ENCODE assay signal across 9 mouse cellular contexts in the genomic region with DNA sequence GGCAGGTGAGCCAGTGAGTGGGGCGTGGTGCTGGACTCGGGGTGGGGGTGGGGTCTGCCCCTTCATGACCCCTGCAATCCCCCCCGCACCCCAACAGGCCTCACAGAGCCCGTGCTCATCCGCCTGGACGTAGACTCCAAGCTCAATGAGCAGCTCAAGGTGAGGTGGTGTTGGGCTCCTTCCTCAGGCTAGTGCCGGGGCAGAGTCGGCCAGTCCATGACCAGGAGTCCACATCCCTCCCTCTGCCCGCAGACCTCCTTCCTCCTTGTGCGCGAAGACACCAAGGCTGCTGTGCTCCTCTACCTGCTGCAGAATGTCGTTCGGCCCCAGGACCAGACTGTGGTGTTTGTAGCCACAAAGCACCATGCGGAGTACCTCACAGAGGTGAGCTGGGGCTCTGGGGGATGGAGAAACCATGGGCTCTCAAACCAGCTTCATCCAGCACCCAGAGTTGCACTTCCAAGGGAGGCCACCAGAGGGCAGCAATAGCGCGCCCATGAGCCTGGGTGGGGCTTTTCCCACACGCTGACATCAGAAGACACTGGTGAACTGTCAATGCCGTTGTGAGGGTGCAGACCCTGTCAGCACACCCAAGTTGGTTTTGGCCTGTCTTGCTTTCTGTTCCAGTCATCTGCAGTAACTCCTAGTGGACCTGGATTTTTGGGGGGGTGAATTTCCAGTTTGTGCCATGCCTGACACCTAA. TPM values are rescaled to one million over a fixed set of nuclear protein-coding genes. Genes with fewer than 3 reads are reported as not detected.
A peak's percentile ranks its signal among the peaks of the same experiment; 100 is the strongest.
DNase-seq lines count a peak whose midpoint lies in the region; ATAC-seq and TF ChIP-seq lines count a peak whose summit lies in the region.
"Had no signal": no experiment of that assay in that cellular context is flagged by ENCODE, and none has a peak within 500 bp of the region (broad histone marks: within the 10 kb centered on the region; RNA-seq: fewer than 3 reads in every experiment).

No protein-coding gene starts in this region.

- H3K9me3 ChIP-seq in forebrain, embryonic 16.5 days (ENCODE audit: control insufficient read depth, low read length): peaks cover 2% of the 10 kb centered on the region; the same call in 1 of the 2 replicates
- no peaks in the 10 kb centered on the region for H3K9me3 ChIP-seq in hindbrain, postnatal 0 days (ENCODE audit: low read length)
- H3K9me3 ChIP-seq in midbrain, embryonic 11.5 days (ENCODE audit: control insufficient read depth, low read length): peaks cover 3% of the 10 kb centered on the region; the same call in 1 of the 2 replicates
- H3K9me3 ChIP-seq: limb, embryonic 15.5 days had no signal

- DNase-seq in adrenal gland, adult (ENCODE audit: inconsistent age in 2 of 2, low spot score in 1 of 2): peak; percentile 83 to 96
- DNase-seq in adrenal gland, adult 8-10 months: no peak
- DNase-seq in c-Kit-positive CD71-positive TER-119-positive erythroid progenitor cells, embryonic 14.5 days (ENCODE audit: low spot score): peak; percentile 78
- DNase-seq in hindbrain, postnatal 0 days (ENCODE audit: low spot score): peak; percentile 85
- DNase-seq in left cerebral cortex, postnatal 25 days (ENCODE audit: low spot score in 2 of 2): peak; percentile 87 to 91
- DNase-seq in midbrain, embryonic 11.5 days (ENCODE audit: low spot score, missing footprints): peak; percentile 99
- peak; percentile 86 for DNase-seq in right cerebral cortex, postnatal 25 days

- WGBS in forebrain, embryonic 16.5 days: 67% methylated on average over 18 of the region's 18 CpGs
- 70% methylated on average over 18 of the region's 18 CpGs for WGBS in hindbrain, postnatal 0 days
- 75% methylated on average over 18 of the region's 18 CpGs for WGBS in midbrain, embryonic 11.5 days

- H3K27me3 ChIP-seq in forebrain, embryonic 16.5 days (replicated peaks; ENCODE audit: control insufficient read depth, insufficient read depth, low read length): no peaks in the 10 kb centered on the region
- no peaks in the 10 kb centered on the region for H3K27me3 ChIP-seq in hindbrain, postnatal 0 days (ENCODE audit: insufficient read depth, low read length)
- no peaks in the 10 kb centered on the region for H3K27me3 ChIP-seq in midbrain, embryonic 11.5 days (ENCODE audit: control insufficient read depth, insufficient read depth, low read length)
- H3K27me3 ChIP-seq: limb, embryonic 15.5 days had no signal

- no peak overlapping the region for H3K4me2 ChIP-seq in forebrain, embryonic 16.5 days (ENCODE audit: low read length)
- H3K4me2 ChIP-seq in hindbrain, postnatal 0 days (ENCODE audit: low read depth, low read length): no peak overlapping the region
- no peak overlapping the region for H3K4me2 ChIP-seq in midbrain, embryonic 11.5 days
- H3K4me2 ChIP-seq: limb, embryonic 15.5 days had no signal

- H3K36me3 ChIP-seq in forebrain, embryonic 16.5 days (ENCODE audit: control insufficient read depth, insufficient read depth): peaks cover 20% of the 10 kb centered on the region
- H3K36me3 ChIP-seq in hindbrain, postnatal 0 days (ENCODE audit: insufficient read depth, low read length): peaks cover 47% of the 10 kb centered on the region
- H3K36me3 ChIP-seq in midbrain, embryonic 11.5 days (ENCODE audit: control insufficient read depth, insufficient read depth, low read length): peaks cover 42% of the 10 kb centered on the region

- H3K9ac ChIP-seq in forebrain, embryonic 16.5 days (replicated peaks; ENCODE audit: low read depth, low read length): no peak overlapping the region
- H3K9ac ChIP-seq in hindbrain, postnatal 0 days (replicated peaks; ENCODE audit: low read length): no peak overlapping the region
- no peak overlapping the region for H3K9ac ChIP-seq in midbrain, embryonic 11.5 days (ENCODE audit: low read length)
- H3K9ac ChIP-seq: limb, embryonic 15.5 days had no signal

- peak; percentile 43 for ATAC-seq in forebrain, embryonic 16.5 days
- peak; percentile 38; the same call in 1 of the 2 replicates for ATAC-seq in hindbrain, postnatal 0 days
- ATAC-seq in midbrain, embryonic 11.5 days (ENCODE audit: low FRiP score): peak; percentile 38

- no peak overlapping the region for H3K4me3 ChIP-seq in forebrain, embryonic 16.5 days (replicated peaks; ENCODE audit: low read length)
- H3K4me3 ChIP-seq in hindbrain, postnatal 0 days (ENCODE audit: low read length): no peak overlapping the region
- H3K4me3 ChIP-seq in midbrain, embryonic 11.5 days (ENCODE audit: low read depth, low read length): no peak overlapping the region
- H3K4me3 ChIP-seq: limb, embryonic 15.5 days had no signal

- peaks cover 8% of the 10 kb centered on the region for H3K4me1 ChIP-seq in forebrain, embryonic 16.5 days (replicated peaks; ENCODE audit: control insufficient read depth, insufficient read depth, low read length)
- H3K4me1 ChIP-seq in hindbrain, postnatal 0 days (ENCODE audit: insufficient read depth, low read length): no peaks in the 10 kb centered on the region
- no peaks in the 10 kb centered on the region for H3K4me1 ChIP-seq in midbrain, embryonic 11.5 days (ENCODE audit: control insufficient read depth, insufficient read depth, low read length)

- TF ChIP-seq CTCF in hindbrain, postnatal 0 days (IDR thresholded peaks at IDR 0.05; ENCODE audit: low read depth): peak; percentile 99

- H3K27ac ChIP-seq in forebrain, embryonic 16.5 days (ENCODE audit: low read length): no peak overlapping the region
- no peak overlapping the region for H3K27ac ChIP-seq in hindbrain, postnatal 0 days
- no peak overlapping the region for H3K27ac ChIP-seq in midbrain, embryonic 11.5 days (ENCODE audit: low read depth, low read length)
- H3K27ac ChIP-seq: limb, embryonic 15.5 days had no signal

- intact Hi-C loops in left cerebral cortex, postnatal 25 days (cut with DNase I): loop anchor here (1.0 to 2.0 kb wide), 4 partner anchors 28 to 126 kb away; a partner anchor contains a TSS

RNA-seq across cellular contexts. Expression of a gene that starts 8.0 kb away (rescaled TPM):
- total RNA-seq in adrenal gland, adult 8-10 months (2022): 10 to 100 TPM; 44.1 to 57.3 (median 56.5) TPM
- 49.2 and 49.3 TPM in 2 replicates for polyA plus RNA-seq in forebrain, embryonic 16.5 days (2015; fragmentation: Nextera tagmentation; extraction: Ambion mirVana)
- 37.3 and 40.1 TPM in 2 replicates for total RNA-seq in hindbrain, postnatal 0 days (2014; rRNA removed)
- 30.8 and 31.9 TPM in 2 replicates for polyA plus RNA-seq in hindbrain, postnatal 0 days (2015; fragmentation: Nextera tagmentation; extraction: Ambion mirVana)
- 10 to 100 TPM; 38.7 to 39.6 TPM for total RNA-seq in left cerebral cortex, postnatal 25 days (2021)
- 26.4 and 32.2 TPM in 2 replicates for polyA plus RNA-seq in midbrain, embryonic 11.5 days (2014; fragmentation: Nextera tagmentation; extraction: Ambion mirVana)

RNA-seq across cellular contexts. Expression of a gene that starts 8.1 kb away (rescaled TPM):
- 10 to 100 TPM; 17.0 to 30.2 (median 22.3) TPM for total RNA-seq in adrenal gland, adult 8-10 months (2022)
- polyA plus RNA-seq in forebrain, embryonic 16.5 days (2015; fragmentation: Nextera tagmentation; extraction: Ambion mirVana): 21.2 and 26.9 TPM in 2 replicates
- 38.0 and 38.6 TPM in 2 replicates for total RNA-seq in hindbrain, postnatal 0 days (2014; rRNA removed)
- polyA plus RNA-seq in hindbrain, postnatal 0 days (2015; fragmentation: Nextera tagmentation; extraction: Ambion mirVana): 30.1 and 30.4 TPM in 2 replicates
- total RNA-seq in left cerebral cortex, postnatal 25 days (2021): 10 to 100 TPM; 31.4 to 32.6 TPM
- 7.9 and 8.9 TPM in 2 replicates for polyA plus RNA-seq in midbrain, embryonic 11.5 days (2014; fragmentation: Nextera tagmentation; extraction: Ambion mirVana)

RNA-seq across cellular contexts. Expression of a gene that starts 13.5 kb away (rescaled TPM):
- total RNA-seq in adrenal gland, adult 8-10 months (2022): under 1 TPM in 3 of 4 experiments, not detected in 1; 0.32 to 0.63 (median 0.46) TPM
- polyA plus RNA-seq in forebrain, embryonic 16.5 days (2015; fragmentation: Nextera tagmentation; extraction: Ambion mirVana): 0.39 and 0.46 TPM in 2 replicates
- 0.21 and 0.79 TPM in 2 replicates for total RNA-seq in hindbrain, postnatal 0 days (2014; rRNA removed)
- polyA plus RNA-seq in hindbrain, postnatal 0 days (2015; fragmentation: Nextera tagmentation; extraction: Ambion mirVana): 0.26 and 0.86 TPM in 2 replicates
- not detected for total RNA-seq in left cerebral cortex, postnatal 25 days (2021)
- polyA plus RNA-seq in midbrain, embryonic 11.5 days (2014; fragmentation: Nextera tagmentation; extraction: Ambion mirVana): not detected in 2 replicates
- polyA plus RNA-seq: limb, embryonic 15.5 days had no signal

RNA-seq across cellular contexts. Expression of a gene that starts 28.1 kb away (rescaled TPM):
- total RNA-seq in adrenal gland, adult 8-10 months (2022): 10 to 100 TPM in 3 of 4 experiments, 1 to 10 TPM in 1; 7.0 to 15.2 (median 12.2) TPM
- 5.3 and 6.3 TPM in 2 replicates for polyA plus RNA-seq in forebrain, embryonic 16.5 days (2015; fragmentation: Nextera tagmentation; extraction: Ambion mirVana)
- 3.9 and 8.2 TPM in 2 replicates for total RNA-seq in hindbrain, postnatal 0 days (2014; rRNA removed)
- polyA plus RNA-seq in hindbrain, postnatal 0 days (2015; fragmentation: Nextera tagmentation; extraction: Ambion mirVana): 3.2 and 4.7 TPM in 2 replicates
- total RNA-seq in left cerebral cortex, postnatal 25 days (2021): 10 to 100 TPM; 81.0 to 82.3 TPM
- 0.14 TPM in 1 of 2 replicates, not detected in the other for polyA plus RNA-seq in midbrain, embryonic 11.5 days (2014; fragmentation: Nextera tagmentation; extraction: Ambion mirVana)

RNA-seq across cellular contexts. Expression of a gene that starts 31.7 kb away (rescaled TPM):
- total RNA-seq in adrenal gland, adult 8-10 months (2022): 1 to 10 TPM in 2 of 4 experiments, under 1 TPM in 2; 0.42 to 1.8 (median 1.1) TPM
- polyA plus RNA-seq in forebrain, embryonic 16.5 days (2015; fragmentation: Nextera tagmentation; extraction: Ambion mirVana): 0.98 and 1.0 TPM in 2 replicates
- total RNA-seq in hindbrain, postnatal 0 days (2014; rRNA removed): 0.63 and 1.9 TPM in 2 replicates
- 1.8 and 2.0 TPM in 2 replicates for polyA plus RNA-seq in hindbrain, postnatal 0 days (2015; fragmentation: Nextera tagmentation; extraction: Ambion mirVana)
- under 1 TPM; 0.32 to 0.48 TPM for total RNA-seq in left cerebral cortex, postnatal 25 days (2021)
- 0.25 and 0.51 TPM in 2 replicates for polyA plus RNA-seq in midbrain, embryonic 11.5 days (2014; fragmentation: Nextera tagmentation; extraction: Ambion mirVana)
